Mouse (Mus musculus) heart, postnatal 4 days (tissue): ENCODE results near the gene Ttc28. TPM values are rescaled to one million over a fixed set of nuclear protein-coding genes. Genes with fewer than 3 reads are reported as not detected.

Experiments
- DNase-seq: peaks from one replicate; pipeline ENCODE4 v3.0.0; 2021
- total RNA-seq, 2 experiments: library from RNA; stranded (reverse); gene quantifications; 2 replicates each; pipeline ENCODE4 v1.2.3; 2021

The Ttc28 gene
- total RNA-seq, 2 experiments from 2014 or later = 29.3 to 29.9 TPM

DNA sequence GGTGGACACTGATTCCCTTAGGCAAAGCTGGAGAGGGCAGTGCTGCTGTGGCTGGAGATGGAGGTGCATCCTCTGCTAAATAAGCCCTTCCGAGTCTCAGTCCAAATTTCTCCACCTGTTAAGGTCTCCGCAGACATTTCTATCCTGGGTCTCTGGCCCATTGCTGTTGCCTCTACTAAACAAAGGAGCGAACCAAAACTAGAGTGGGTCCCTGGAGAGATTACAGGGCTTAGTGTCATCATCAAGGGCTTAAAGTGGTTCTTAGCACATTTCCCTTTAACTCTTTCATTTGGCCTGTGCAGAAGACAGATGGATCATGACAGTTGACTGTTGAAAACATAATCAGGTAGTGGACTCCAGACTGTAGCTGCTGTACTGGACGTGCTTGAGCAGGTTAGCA is 9.0 kb downstream of the Ttc28 start:
- DNase-seq = no peak

DNA sequence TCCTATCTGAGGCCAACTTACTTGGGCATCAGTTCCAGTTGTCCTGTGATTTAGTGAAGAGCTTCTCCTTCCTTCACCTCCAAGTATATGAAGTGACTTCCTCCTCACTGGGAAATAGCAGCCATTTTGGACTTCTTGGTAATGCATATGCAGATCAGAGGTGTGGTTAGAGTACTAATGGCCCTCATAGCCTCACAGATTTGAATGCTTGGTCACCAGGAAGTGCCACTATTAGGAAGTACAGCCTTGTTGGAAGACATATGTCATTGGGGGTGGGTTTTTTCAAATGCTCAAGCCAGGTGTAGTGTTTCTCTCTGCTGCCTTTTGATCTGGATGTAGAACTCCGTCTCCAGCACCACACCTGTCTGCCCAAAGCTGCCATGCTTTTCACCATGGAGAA is 10.3 kb downstream of the Ttc28 start:
- DNase-seq = no peak

DNA sequence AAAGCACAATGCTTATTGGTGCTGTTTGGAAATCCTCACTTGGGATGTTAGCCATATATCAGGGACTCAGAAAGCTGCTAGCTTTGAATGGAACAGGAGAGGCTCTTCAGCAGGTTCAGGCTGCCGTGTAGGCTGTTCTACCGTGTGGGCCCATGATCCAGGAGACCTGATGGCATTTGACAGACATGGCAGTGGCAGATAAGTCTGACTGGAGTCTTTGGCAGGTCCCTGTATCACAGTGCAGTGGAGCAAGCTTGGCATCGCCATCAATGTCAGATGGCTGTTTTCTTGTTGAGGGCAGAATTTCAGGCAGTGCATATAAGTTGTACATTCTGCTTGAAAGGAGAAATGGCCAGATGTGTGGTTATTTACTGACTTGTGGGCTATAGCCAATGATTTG is 11.0 kb downstream of the Ttc28 start:
- no peak for DNase-seq

DNA sequence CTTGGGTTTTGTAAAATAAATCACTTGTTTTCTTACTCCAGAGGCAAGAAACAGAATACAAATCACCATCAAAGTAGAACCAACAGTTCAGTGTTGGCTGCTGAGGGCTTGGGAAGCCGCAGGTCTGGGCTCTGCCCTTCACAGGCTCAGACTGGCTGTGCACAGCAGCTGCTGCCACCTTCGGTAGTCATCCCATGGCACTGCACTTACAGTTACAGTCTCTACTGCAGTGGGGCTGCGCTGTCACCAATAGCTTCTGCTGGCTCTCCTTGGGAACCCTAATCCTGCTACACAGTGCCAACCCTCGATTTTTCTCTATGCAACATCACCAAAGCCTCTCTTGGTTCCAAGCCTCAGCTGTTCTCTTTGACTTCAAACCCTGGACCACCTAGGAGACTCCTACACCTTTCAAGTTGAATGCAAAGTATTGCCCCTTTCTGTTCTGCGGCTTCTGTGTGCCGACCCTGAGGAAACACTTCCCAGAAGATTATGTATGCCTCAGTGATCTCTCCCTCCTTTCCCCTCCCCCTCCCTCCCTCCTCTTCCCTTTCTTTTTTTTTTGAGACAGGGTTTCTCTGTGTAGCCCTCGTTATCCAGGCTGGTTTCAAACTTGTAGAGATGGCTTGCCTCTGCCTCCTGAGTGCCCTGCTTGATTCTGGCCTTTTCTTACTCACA is 17.6 kb downstream of the Ttc28 start:
- no peak for DNase-seq

DNA sequence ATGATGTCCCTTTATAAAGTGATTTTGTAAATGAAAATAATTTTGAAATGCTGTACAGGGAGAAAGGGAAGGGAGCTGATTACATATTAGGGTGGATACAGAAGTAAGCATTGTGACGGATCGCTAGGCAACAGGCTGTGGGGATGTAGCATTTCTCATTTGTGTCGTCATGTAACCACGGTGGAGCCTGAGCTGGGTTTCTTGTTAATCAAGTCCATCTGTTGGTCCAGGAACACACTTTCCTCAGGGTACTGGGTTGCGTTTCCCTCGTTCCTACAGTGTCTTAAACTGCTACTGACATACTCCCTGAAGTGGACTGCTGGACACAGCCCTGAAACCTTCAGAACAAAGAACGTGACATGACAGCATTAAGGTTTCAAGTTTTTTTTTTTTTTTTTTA is 18.6 kb downstream of the Ttc28 start:
- DNase-seq = no peak

DNA sequence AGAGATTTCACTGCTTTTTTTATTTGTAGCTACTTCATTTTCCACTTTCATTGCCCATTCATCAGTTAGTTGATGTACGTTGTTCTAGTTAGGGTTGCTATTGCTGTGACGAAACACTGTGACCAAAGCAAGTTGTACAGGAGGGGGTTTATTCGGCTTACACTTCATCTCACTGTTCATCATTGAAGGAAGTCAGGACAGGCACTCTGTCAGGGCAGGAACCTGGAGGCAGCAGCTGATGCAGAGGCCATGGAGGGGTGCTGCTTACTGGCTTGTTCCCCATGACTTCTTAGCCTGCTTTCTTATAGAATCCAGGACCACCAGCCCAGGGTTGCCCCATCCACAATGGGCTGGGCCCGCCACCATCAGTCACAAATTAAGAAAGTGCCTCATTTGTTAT is 19.2 kb downstream of the Ttc28 start:
- DNase-seq = no peak

DNA sequence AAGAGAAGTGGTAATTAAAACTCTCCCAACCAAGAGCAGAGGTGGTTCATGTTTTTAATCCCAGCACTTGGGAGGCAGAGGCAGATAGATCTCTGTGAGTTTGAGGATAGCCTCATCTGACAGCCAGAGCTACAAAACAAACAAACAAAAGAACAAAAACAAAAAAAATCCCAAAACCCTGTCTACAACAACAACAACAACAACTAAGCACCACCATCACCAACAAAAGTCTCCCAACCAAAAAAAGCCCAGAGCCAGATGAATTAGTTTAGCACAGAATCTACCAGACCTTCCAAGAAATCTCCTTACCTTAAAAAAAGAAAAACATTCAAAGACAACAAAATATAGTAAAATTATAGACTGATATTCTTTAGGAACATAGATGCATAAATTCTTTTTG is 20.7 kb downstream of the Ttc28 start:
- DNase-seq = no peak

DNA sequence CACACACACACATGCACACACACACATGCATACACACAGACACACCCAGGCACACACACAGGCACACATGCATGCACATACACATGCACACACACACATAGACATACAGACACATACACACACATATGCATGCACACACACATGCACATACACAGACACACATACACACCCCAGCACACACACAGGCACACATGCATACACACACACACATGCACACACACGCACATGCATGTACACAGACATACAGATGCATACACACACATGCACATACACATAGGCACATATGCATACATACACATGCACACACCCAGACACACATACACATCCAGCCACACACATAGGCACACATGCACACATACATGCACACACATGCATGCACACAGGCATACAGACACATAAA is 27.1 kb downstream of the Ttc28 start:
- no peak for DNase-seq

DNA sequence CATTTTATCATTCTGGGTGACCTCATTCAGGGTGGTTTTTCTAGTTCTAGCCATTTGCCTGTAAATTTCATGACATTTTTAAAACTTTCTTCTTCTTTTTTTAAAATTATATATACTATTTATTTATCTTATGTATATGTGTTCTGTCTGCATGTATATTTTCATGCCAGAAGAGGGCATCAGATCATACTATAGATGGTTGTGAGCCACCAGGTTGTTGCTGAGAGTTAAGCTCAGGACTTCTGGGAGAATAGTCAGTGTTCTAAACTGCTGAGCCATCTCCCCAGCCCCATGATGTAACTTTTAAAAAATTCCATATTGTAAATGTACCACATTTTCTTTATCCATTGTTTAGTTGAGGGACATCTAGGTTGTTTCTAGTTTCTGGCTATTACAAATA is 29.3 kb downstream of the Ttc28 start:
- DNase-seq = no peak

DNA sequence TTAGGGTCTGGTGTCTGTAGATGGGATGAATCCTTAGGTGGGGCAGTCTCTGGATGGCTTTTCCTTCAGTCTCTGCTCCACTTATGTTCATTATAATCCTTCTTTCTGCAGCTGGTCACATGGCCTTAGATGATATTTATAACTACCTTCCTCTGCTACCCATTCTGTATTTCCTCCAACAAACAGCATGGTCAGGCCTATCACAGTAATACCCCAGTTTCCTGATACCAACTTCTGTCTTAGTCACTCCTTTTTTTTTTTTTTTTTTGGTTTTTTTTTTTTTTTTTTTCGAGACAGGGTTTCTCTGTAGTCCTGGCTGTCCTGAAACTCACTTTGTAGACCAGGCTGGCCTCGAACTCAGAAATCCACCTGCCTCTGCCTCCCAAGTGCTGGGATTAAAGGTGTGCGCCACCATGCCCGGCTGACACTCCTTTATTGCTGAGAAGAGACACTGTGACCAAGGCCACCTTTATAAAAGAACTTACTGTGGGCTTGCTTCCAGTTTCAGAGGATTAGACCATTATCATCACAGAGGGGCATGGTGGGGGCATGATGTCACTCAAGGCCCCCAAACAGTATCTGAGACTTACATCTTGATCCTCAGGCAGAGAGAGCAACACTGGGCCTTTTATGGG is 30.5 kb downstream of the Ttc28 start:
- DNase-seq = no peak

DNA sequence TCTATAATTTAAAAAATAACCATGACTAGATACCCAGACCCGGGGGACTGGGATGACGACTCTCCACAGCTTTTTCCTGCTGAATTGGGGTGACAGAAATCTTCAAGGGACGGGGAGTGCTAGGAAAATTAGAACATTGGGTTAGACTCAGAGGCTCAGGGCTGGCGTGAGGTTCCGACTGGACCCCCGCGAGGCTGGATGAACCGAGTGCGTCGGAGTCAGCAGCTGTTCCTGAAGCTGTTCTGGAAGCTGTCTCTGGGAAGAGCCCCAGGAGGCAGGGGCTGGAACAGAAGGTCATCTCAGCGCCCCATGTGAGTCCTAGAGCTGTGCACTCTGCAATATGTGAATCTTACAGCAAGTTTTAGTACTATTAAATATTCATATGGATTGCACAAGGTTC is 35.3 kb downstream of the Ttc28 start:
- DNase-seq = no peak

DNA sequence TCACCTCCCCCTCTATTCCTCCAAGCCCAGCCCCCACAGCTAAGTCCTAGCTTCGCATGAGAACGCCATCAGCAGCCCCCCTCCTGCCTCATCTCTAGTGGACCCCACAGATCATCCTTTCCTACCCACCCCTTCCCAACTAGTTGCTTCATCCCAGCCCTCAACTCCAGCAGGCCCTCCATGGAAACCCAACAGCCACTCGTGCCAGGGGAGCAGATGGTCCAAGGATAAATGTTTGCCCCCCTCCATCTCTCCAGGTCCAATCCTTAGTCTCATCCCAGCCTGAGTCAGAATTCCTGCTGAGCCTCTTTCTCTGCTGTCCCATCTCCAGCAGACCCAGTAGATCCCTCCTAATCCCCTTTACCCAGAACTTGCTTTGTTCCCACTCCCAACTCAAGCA is 36.6 kb downstream of the Ttc28 start:
- DNase-seq = no peak

DNA sequence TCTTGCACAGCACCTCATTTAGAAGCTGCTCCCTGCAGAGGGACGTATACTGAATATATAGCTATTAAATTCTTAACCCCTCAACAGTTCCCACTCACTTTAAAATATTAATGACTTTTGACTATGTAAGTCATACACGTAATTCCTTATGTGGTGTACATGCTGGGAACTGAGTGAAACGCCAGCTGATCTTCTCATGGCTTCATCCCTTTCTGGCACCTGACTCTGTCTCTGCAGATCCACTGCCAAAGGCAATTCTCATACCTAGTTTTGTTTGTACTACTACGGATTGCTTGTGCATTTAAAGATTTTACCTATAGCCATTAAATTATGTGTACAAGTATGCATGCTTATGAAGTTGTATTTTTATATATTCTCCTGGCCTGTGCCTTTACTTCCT is 39.9 kb downstream of the Ttc28 start:
- DNase-seq = no peak

DNA sequence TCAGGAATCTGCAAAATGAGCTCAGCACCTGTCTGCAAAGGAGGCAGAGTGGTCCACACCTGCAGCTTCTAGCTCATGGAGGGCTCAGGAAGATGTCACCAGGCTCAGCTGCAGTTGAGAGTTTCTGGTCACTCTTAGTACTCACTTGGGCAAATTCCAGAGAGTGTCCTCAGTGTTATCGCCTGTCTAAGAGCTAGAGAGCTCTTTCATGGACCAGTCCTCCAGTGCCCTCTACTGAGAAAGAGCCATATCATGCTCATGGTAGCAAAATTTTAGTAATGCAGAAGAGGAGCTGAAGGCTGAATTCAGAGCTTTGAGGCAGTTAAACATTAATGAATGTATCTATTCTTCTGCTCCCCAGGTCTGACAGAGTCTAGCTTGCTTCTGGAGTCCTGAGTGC is 43.7 kb downstream of the Ttc28 start:
- DNase-seq = no peak

DNA sequence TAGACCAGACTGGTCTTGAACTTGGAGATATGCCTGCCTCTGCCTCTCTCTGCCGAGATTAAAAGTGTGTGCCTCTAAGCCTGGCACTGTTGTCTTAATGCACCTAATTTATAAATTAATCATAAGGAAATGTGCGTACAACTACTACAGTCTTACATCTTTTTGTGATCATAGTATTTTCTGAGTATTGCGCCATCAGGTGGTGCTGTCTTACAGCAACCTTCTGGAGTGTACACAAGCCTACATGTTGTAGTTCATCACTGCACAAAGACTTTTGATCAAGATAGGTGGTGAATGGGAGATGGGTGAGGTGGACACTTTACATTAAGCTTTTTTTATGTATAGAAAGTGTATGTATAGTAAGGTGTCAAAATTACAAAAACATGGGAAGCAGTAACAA is 45.0 kb downstream of the Ttc28 start:
- DNase-seq = no peak

DNA sequence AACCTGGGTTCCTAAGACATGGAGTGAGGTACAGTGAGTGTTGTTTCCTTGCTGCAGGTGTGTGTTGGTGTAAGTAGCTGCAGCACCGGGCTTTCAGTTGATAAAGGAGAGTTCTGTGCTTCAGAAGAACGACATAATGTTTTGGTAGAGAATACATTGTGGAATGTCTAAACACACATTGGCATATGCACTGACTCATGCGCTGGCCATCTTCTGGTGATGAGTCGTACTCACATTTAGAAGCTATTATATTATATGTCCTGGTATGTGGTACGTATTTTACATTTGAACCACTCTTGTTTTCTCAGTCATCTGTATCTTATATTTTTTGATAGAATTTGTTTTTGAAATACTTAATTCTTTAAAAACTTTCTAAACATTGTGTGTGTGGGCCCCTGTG is 46.2 kb downstream of the Ttc28 start:
- DNase-seq = no peak

DNA sequence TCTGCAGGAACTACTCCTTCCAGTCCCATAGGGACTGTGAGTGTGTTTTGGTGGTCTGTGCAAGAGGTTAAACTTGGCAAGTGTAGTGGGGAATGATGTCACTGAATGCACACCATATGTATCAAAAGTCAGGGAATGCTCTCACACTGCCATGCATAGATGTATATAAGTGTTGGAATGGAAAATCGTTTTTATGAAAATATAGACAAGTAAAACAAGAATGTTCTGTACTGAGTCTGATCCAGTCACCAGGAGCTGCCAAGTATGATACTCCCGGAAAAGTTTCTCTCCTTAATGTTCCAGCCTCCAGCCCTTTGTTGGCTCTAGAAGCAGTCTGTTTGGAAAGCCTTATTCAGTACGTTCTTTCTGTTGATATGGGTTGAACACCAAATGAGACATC is 48.7 kb downstream of the Ttc28 start:
- DNase-seq = peak; percentile 14

DNA sequence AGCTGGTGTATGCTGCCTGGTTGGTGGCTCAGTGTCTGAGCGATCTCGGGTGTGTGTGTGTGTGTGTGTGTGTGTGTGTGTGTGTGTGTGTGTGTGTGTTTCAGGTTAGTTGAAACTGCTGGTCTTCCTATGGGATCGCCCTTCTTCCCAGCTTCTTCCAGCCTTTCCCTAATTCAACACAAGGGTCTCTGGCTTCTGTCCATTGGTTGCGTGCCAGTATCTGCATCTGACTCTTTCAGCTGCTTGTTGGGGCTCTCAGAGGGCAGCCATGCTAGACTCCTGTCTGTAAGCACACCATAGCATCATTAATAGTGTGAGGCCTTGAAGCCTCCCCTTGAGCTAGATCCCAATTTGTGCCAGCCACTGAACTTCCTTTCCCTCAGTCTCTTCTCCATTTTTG is 49.7 kb downstream of the Ttc28 start:
- DNase-seq = no peak

DNA sequence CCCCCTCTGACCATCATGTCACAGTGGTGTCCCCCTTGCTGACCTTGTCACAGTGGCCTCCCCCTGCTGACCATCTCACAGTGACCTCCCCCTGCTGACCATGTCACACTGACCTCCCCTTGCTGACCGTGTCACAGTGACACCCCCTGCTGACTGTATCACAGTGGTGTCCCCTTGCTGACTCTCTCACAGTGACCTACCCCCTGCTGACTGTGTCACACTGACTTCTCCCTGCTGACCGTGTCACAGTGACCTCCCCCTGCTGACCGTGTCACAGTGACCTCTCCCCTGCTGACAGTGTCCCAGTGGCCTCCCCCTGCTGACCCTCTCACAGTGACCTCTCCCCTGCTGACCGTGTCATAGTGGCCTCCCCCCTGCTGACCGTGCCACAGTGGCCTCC is 57.0 kb downstream of the Ttc28 start:
- DNase-seq = no peak

DNA sequence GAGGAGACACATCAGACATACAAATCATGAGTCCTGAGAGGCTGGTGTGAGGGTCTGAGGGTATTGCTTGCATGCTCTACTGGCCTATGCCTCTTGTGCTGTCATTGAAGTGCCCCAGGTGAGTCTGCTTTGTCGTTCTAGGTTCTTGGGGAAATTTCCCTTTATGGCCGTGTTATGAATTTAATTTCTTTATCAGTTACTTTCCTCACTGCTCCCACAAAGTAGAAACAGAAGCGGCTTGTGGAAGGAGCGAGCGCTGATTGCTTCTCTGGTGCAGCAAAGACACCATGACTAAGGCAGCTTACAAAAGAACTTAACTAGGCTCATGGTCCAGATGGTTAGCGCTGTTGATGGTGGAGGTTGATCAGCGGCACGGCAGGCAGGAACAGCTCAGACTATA is 64.7 kb downstream of the Ttc28 start:
- DNase-seq = no peak

DNA sequence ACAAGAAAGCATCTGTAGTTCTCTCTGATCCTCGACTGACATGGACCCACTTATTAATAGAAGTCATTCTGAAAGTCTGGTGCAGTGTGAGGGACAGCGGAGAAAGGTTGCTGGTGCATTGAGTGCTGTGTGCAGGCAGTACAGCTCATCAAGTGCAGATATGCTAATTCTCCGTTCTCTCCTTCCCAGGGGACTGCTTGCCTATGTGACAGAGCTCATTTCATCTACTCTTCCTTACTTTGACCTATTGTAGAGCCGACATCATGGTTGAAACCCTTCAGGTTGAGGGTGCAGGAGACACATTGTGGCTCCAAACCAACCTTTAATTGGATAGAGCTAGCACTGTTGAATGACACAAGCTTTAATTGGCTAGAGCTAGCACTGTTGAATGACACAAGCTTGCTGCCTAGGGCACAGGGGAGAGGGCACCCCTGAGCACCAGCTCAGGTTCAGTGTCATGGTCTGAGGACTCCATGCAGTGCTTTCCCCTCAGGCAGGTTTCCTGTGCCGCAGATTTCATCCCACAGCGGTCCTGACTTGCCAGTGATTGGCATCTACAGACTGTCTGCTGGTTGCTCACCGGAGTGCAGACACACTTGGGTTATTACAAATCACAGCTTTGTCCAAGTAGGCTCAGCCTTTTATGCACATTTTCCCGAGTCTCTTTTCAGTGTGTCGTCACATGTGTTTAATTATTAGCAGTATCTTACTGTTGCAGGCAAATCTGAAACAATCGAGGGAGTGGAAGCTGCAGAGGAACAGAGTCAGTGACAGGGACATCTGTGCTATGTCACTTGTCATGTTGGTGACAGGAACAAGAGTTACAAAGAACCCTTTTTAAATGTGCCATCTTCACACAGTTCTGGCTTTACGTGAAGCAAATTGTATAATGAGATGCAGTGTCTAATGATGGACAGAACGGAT is 69.1 kb downstream of the Ttc28 start:
- DNase-seq = no peak

DNA sequence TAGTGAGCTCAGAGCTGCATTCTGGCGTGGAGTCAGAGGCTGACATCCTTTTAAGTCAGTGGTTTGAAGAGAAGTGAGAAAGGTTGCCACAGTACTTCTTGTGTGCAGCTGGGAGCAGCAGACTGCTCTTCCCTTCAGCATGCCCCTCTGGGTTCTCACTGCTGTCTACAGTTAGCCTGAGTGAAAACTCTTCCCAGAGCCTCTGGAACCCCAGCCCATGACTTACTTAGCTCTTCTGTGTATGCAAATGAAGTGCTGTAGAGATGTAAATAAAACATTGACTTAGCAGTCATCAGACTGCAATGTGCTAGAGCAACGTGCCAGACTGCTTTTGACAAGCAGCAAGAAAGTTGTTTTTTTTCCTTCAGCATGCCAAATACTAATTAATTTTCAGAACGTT is 70.2 kb downstream of the Ttc28 start:
- no peak for DNase-seq

DNA sequence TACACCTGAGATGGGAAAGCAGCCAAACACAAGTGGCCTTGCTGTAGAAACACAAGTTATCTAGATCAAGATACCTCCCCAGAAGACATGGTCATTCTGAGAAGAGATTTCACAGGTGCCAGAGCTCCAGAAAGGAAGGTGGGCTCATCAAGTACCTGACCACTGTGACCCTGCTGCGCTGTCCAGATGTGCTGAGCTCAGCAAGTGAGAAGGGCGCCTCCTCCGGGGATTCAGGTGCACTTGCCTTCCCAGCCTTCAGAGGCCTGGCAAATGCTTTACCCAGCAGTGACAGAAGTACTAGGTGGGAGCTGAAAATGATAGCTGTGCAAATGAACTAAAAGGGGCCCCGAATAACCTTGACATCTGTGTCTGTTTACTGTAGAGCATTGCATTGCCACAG is 78.6 kb downstream of the Ttc28 start:
- DNase-seq = no peak

DNA sequence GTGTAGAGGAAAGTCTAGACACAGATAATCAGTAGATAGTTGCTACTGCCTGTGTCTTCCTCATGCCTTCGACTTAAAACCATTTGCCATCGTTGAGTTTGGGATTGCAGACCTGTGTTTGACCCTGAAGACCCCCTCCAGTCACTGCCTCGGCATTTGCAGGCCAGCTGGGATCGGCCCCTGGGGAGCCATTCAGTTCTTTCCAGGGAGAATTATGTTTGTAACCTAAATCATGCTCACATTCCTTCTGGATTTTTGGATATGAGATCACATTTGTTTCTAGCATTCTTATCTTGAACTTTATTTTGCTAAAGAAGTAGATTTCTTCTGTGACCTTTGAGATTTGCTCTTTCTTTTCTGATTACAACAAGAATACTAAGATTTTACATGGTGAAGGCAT is 80.5 kb downstream of the Ttc28 start:
- DNase-seq = no peak
